Mouse (Mus musculus): ENCODE results near the gene Atp6ap1l. TPM values are rescaled to one million over a fixed set of nuclear protein-coding genes. Genes with fewer than 3 reads are reported as not detected.

The Atp6ap1l gene
- not detected for total RNA-seq (2023)

DNA sequence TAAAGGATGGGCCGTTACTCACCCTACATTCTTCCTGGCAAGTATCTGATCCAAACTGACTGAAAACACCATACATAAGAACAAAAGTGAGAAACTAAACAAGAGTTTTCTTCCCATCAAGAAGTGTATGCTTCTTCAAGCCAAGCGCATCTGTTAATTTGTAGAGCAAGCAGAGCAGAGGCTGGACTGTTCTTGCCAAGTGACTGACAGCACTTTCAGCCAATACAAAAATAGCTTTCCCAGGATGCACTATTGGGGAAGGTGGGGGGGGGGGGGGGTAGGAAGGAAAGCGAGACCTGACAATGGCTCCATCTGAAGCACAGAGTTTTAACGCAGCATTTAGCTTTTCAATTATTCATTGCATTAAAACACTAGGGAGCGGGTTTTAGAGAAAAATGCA, at the start of gene Atp6ap1l:
Atp6ap1l (minus strand) TSS at position 180 of the 400 bp plus-strand sequence.

DNA sequence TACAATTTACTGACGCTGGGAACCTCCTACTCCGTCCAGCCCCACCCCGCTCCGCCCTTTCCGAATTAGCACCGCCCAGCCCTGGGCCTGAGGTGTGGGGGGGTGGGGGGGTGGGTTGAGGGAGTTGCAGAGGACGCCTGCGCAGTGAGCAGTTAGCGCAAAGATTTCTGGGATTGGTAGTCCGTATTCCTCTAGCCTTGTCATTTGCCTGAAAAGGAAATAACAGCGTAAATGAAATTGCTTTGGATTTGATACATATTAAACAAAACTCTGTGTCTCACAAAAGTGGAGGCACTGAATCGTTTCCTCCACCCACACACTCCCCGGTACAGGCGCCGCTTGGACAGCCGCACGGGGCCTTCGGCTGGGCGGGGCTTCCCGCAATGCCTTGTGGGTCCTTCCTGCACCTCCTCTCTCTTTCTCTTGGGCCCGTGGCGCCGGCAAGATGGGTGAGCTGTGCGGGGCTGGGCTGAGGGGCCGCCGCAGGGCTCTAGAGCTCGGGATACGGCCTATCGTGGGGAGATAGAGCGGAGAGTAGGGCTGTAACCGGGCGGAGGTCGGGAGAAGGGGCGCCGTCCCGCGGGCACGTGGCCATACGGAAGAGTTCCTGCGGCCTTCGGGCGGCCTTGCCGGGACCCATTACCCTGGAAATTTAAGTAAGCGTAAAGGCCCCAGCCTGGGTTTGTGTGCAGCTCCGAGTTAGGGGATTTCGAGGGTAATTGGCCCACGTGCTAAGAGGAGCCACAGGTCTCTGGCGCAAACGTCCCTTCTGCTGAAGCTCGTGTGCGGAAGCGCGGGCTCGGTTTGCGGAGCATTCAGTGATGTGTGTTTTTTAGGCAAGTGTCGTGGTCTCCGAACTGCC, 17.8 kb upstream of the Atp6ap1l start, which contains the start of gene Rps23:
Rps23 (plus strand) TSS at position 208 of the 862 bp plus-strand sequence.

Other genes starting within 250 kb of the Atp6ap1l start
- gene Rps23, start 17.6 kb upstream of the Atp6ap1l start, total RNA-seq (2023): 100 to 1,000 TPM; 249 to 335 TPM

All from neutrophil, adult 59 days (primary cell).